Mouse (Mus musculus): ENCODE measurements around the gene N4bp2. TPM values are rescaled to one million over a fixed set of nuclear protein-coding genes. Genes with fewer than 3 reads are reported as not detected.
"Not testable (repeated sequence)": the region's sequence is repeated elsewhere in the genome, so short reads cannot be mapped to it uniquely, and the experiment has no call there.

The N4bp2 gene
- 10 to 100 TPM in 3 of 4 experiments, 1 to 10 TPM in 1; 10.0 to 14.4 (median 10.6) TPM for total RNA-seq (2022)

GRCm38 (mm10) chr5:65763088-65763915 is at the start of gene N4bp2:
Gene N4bp2 (plus strand): TSS chr5:65763521.
- peak; percentile 66 for DNase-seq (ENCODE audit: low spot score)

- DNase-seq (ENCODE audit: low spot score): no peak
Observed at GRCm38 (mm10) chr5:65715084-65715483, 48.2 kb upstream of the N4bp2 start.

GRCm38 (mm10) chr5:65717063-65717902 is 46.0 kb upstream of the N4bp2 start:
- no peak for DNase-seq (ENCODE audit: low spot score)

GRCm38 (mm10) chr5:65717903-65718211 is 45.5 kb upstream of the N4bp2 start:
- not testable (repeated sequence) for DNase-seq (ENCODE audit: low spot score)

- no peak for DNase-seq (ENCODE audit: low spot score)
Observed at GRCm38 (mm10) chr5:65718368-65718767, 45.0 kb upstream of the N4bp2 start.

- peak; percentile 63 for DNase-seq (ENCODE audit: low spot score)
Observed at GRCm38 (mm10) chr5:65724311-65725054, 38.8 kb upstream of the N4bp2 start.

GRCm38 (mm10) chr5:65731173-65732007 is 31.9 kb upstream of the N4bp2 start:
- peak; percentile 57 for DNase-seq (ENCODE audit: low spot score)

- no peak for DNase-seq (ENCODE audit: low spot score)
Observed at GRCm38 (mm10) chr5:65735601-65736000, 27.7 kb upstream of the N4bp2 start.

- DNase-seq (ENCODE audit: low spot score): no peak
Observed at GRCm38 (mm10) chr5:65739366-65739765, 24.0 kb upstream of the N4bp2 start.

GRCm38 (mm10) chr5:65746908-65747307 is 16.4 kb upstream of the N4bp2 start:
- no peak for DNase-seq (ENCODE audit: low spot score)

- no peak for DNase-seq (ENCODE audit: low spot score)
Observed at GRCm38 (mm10) chr5:65748386-65748785, 14.9 kb upstream of the N4bp2 start.

- DNase-seq (ENCODE audit: low spot score): no peak
Observed at GRCm38 (mm10) chr5:65748880-65749279, 14.4 kb upstream of the N4bp2 start.

- no peak for DNase-seq (ENCODE audit: low spot score)
Observed at GRCm38 (mm10) chr5:65752021-65752420, 11.3 kb upstream of the N4bp2 start.

GRCm38 (mm10) chr5:65755859-65756258 is 7.5 kb upstream of the N4bp2 start:
- peak; percentile 31 for DNase-seq (ENCODE audit: low spot score)

GRCm38 (mm10) chr5:65757110-65757509 is 6.2 kb upstream of the N4bp2 start:
- no peak for DNase-seq (ENCODE audit: low spot score)

GRCm38 (mm10) chr5:65760041-65760440 is 3.3 kb upstream of the N4bp2 start:
- DNase-seq (ENCODE audit: low spot score): no peak

GRCm38 (mm10) chr5:65760599-65760998 is 2.7 kb upstream of the N4bp2 start:
- no peak for DNase-seq (ENCODE audit: low spot score)

- no peak for DNase-seq (ENCODE audit: low spot score)
Observed at GRCm38 (mm10) chr5:65761020-65761419, 2.3 kb upstream of the N4bp2 start.

- no peak for DNase-seq (ENCODE audit: low spot score)
Observed at GRCm38 (mm10) chr5:65761921-65762320, 1.4 kb upstream of the N4bp2 start.

- DNase-seq (ENCODE audit: low spot score): no peak
Observed at GRCm38 (mm10) chr5:65762686-65763085, 635 bp upstream of the N4bp2 start.

Data from heart, adult 8-10 months (tissue).